Mouse (Mus musculus) gastrocnemius, postnatal 25 days (tissue): ENCODE data around the gene Tmem132c. TPM values are rescaled to one million over a fixed set of nuclear protein-coding genes. Genes with fewer than 3 reads are reported as not detected.

Experiments
- DNase-seq: peaks from one replicate; pipeline ENCODE4 v3.0.0; 2022
- long read RNA-seq, 2 experiments: library from polyadenylated mRNA; stranded (forward); transcript quantifications; one replicate each; pipeline ENCODE4 v2.0.0; 2021
- total RNA-seq, 2 experiments: library from RNA; stranded (reverse); gene quantifications; 1 replicate in 1 of 2; 2 replicates in 1 of 2; pipeline ENCODE4 v1.2.3; 2021

Tmem132c gene
- under 1 TPM; 0.15 to 0.40 TPM for total RNA-seq
- long read RNA-seq, experiment 1, full-length matches to known transcripts: 1 of 1 reads
- long read RNA-seq, experiment 1, partial matches to known transcripts: 0 of 1 reads
- long read RNA-seq, experiment 1, other reads (novel, unspliced or antisense): 0 of 1 reads
- long read RNA-seq, experiment 2: 0 reads

DNA sequence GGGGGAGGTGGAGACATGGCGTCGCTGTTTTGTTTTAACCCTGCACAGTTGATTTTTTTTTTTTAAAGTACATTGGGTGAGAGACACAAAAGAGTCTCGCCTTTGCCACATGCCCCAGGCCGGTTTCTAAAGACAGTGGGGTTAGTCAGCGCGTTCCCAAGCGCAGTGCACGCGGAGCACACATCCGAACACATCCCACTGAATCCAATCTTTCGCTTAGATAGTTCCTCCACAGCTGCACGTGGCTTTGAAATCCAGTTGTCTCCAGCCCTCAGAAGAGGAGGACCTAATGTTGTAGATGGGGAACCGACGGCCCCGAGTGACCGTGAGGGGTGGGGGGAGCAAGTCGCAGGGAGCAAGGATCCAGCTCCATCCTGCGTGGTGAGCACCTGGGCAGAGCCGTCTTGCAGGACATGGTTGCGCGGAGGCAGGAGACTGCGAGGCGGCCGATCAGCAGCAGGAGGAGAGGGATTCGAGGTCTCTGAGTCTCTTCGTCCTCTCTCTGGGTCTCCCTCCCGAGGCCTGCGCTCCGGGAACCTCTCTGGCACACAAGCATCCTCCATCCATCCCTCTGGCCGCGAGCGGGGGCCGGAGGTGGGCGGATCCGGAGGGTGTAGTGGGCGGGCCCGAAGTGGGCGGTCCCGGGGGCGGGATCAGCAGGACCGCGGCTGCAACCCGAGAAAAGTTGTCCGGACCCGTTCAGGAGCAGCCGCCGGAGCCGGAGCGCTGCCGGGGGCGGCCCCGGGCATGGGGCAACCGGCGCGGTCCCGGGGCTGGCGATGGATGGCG lies at the start of gene Tmem132c:
Gene Tmem132c, plus strand, starts transcription at position 673 of the 789 bp plus-strand sequence.
- peak; percentile 57 for DNase-seq

GRCm38 (mm10) chr5:127191881-127192280 lies 49.7 kb upstream of the Tmem132c start:
- DNase-seq: no peak

DNA sequence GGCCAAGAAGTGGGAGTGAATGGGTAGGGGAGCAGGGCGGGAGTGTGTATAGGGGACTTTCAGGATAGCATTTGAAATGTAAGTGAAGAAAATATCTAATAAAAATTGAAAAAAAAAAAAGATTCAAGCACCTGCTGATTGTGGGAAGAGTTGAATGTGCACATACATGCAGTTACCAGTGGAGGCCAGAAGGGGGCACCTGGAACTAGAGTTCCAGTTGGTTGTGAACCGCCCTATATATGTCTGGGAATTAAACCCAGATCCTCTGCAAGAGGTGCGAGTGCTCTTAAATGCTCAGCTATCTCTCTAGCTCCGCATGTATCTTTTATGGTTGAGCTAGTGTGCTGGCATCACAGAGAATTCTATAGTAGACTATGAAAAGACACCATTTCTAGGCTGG lies 42.8 kb upstream of the Tmem132c start:
- no peak for DNase-seq

GRCm38 (mm10) chr5:127204881-127205280 lies 36.7 kb upstream of the Tmem132c start:
- DNase-seq: no peak

DNA sequence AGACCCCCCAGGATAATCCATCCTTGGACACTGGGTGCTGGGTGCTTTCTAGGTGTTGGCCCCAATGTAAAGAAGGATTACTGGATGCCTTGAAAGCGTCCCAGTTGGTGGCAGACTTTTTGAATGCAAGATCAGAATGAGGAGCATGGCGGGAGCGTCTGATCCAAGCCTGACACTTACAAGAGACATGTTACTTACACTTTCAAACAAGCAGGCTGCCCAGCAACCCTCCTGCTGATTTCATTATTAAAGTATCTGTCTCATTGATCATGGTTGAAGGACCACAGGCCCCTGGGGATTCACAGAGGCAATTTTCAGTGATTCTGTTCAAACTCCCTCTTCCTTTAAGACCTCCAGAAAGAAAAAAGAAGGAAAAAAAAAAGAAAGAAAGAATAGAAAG lies 25.2 kb upstream of the Tmem132c start:
- DNase-seq: no peak

DNA sequence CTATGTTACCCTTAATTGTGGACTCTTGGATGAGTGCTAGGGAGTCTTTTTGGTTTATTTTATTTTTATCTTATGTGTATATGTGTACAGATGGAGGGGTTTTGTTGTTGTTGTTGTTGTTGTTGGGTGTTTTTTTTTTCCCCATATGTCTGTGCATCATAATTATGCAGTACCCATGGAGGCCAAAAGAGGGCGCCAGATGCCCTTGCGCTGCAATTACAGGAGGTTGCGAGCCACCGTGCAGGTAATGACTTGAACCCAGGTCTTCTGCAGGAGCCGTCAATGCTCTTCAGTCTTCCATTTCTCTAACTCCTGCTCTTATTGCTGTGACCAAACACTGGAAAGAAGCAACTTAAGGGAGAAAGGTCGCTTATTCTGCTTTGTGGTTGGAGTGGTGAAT lies 23.9 kb upstream of the Tmem132c start:
- no peak for DNase-seq

- DNase-seq: no peak
These were observed 13.5 kb upstream of the Tmem132c start for GRCm38 (mm10) chr5:127227929-127228595.

- no peak for DNase-seq
These were observed 6.9 kb upstream of the Tmem132c start for GRCm38 (mm10) chr5:127234715-127235114.

DNA sequence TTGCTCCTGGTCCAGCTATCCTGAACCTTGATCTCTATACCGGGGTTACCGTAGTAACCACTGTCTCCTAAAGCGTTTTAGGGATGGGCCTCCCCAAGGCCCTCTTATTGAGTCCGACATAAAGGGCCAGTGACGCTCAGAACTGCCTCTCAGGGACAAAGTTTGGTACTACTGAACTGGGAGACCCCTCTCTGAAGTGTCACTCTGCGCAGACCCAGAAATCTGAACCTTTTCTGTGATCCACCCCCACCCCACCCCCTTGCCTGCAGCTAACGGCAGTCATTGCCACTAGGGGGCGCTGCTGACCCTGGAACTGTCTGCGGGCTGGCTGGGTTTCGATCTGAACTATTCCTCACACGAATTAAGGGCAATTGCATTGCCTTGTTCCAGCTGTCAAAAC lies 6.4 kb upstream of the Tmem132c start:
- DNase-seq: peak; percentile 43

DNA sequence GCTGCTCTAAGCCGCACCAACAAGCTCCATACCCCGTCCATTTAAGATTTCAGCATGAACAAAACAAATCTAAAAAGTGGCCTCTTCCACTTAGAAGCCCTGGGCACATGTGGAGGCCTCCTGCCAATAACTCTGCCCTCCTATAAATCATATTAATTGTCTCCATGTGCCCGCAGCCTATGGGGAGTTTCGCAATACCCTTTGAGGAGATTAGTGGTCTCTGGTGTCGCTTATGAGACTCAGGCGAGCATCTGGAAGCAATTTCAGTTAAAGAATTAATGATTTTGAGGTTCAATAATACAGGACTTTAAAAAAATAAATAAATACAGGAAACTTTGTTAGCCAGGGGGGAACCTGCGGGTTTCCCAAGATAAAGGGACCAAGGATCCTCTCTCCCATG lies 1.9 kb upstream of the Tmem132c start:
- no peak for DNase-seq

- DNase-seq: no peak
These were observed 962 bp upstream of the Tmem132c start for GRCm38 (mm10) chr5:127240646-127241045.

GRCm38 (mm10) chr5:127241925-127242762 lies 536 bp downstream of the Tmem132c start:
- DNase-seq: no peak

- no peak for DNase-seq
These were observed 1.2 kb downstream of the Tmem132c start for GRCm38 (mm10) chr5:127242763-127243160.

DNA sequence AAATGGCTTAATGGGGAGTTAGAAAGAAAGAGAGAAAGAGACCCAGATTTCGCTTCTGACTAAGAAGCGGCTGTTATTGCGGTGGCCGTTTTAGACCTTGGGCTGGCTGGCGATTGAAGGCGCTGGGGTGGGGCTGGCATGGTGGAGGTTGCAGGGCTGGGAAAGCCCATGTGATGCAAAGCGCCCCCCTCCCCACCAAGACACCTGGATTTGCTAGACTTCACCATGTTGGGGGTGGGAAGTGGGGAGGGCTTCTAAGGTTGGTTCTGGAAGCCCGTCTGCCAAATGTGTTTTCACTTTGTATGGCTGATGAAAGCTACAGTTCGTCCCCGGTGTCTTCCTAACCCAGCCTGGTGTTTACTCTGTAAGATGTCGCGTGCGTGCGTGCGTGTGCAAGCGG lies 1.6 kb downstream of the Tmem132c start:
- no peak for DNase-seq

DNA sequence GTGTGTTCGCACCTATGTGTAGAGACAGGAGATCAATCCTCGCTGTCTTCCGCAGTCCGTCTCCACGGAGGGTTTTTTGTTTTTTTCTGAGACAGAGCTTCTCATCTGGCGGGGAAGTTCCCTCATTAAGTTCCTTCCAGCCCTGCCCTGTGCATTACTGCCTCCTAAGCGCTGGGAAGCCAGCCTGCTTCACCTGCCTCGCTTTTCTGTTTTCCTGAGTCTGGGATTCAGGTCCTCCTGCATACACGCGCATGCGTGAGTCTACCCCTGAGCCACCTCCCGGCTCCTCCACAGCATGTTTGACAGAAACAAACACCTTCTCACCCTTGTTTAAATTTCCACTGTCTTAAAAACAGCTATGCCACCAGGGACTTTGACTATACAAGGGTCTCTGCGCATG lies 2.0 kb downstream of the Tmem132c start:
- DNase-seq: no peak

DNA sequence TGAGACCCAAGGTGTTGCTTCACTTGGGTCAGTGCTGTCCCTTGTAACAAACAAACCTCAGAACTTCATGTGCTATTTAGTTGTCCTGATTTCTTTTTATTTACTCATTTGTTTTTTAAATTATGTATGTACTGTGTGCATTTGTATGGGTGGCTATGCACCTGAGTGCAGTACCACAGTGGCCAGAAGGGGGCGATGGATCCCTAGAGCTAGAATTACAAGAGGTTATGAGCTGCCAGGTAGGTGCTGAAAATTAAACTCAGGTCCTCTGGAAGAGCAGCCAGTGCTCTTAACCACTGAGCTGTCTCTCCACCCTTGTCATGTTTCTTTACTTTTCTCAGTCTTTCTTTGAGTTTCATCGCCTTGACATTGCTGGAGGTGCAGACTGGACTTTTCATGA lies 11.7 kb downstream of the Tmem132c start:
- no peak for DNase-seq

- DNase-seq: no peak
These were observed 15.5 kb downstream of the Tmem132c start for GRCm38 (mm10) chr5:127256947-127257610.

DNA sequence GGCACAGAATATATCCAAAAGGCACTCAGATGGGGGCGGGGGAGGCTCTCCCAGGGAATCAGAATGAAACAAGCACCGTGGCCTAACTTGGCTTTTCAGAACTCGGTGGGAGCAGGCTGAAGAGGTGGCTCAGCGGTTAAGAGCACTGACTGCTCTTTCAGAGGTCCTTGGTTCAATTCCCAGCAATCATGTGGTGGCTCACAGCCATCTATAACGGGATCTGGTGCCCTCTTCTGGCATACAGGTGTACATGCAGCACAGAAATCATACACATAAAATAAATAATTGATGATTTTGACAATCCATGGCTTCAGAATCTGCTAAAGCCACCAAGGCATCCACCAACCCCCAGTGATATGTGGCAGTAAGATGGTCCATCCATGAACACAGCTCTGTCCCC lies 20.5 kb downstream of the Tmem132c start:
- no peak for DNase-seq

GRCm38 (mm10) chr5:127271145-127271544 lies 29.5 kb downstream of the Tmem132c start:
- DNase-seq: no peak

DNA sequence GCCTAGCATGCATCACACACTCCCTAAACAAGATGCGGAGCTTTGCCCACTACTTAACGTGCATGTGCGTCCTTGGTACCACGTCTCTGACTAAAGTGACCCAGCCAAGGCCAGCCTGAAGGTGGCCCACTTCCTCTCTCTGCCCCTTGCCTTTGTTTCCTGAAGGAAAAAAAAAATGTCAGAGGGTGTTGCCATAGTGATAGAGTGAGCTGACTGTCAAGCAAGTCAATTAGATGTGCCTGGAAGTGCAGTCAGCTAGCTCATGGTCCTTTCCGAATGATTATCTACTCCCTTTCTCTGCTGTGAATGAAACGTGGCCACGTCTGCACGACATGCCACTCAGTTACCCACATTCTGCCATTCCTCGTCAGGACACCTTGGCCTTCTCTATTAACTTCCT lies 37.9 kb downstream of the Tmem132c start:
- no peak for DNase-seq

GRCm38 (mm10) chr5:127281186-127281585 lies 39.6 kb downstream of the Tmem132c start:
- DNase-seq: no peak

- DNase-seq: no peak
These were observed 41.0 kb downstream of the Tmem132c start for GRCm38 (mm10) chr5:127282539-127283123.
